Mouse (Mus musculus) embryonic facial prominence, embryonic 11.5 days (tissue): ENCODE results near the gene Gm10663. TPM values are rescaled to one million over a fixed set of nuclear protein-coding genes. Genes with fewer than 3 reads are reported as not detected.

Source experiments
- ATAC-seq: fragments of 200-750 bp; cut with Nextera tagmentation; replicated peaks from 2 replicates; pipeline ENCODE4 v1.8.0; 2017; ENCODE audit warnings: low read depth; ENCODE audit not compliant: insufficient number of reproducible peaks, low FRiP score, low TSS enrichment
- DNase-seq: peaks from one replicate; pipeline ENCODE4 v3.0.0-alpha.2; 2015; ENCODE audit warnings: low spot score
- H3K27ac ChIP-seq: fragments of 300-500 bp; sonication (generic); replicated peaks from 2 replicates; pipeline ENCODE4 v1.5.1; 2014; ENCODE audit warnings: mild to moderate bottlenecking, low read depth, low read length, control low read depth
- H3K27me3 ChIP-seq: fragments of 300-500 bp; sonication (generic); 2 replicates; pipeline ENCODE4 v1.6.1; 2014; ENCODE audit warnings: mild to moderate bottlenecking, low read length, moderate library complexity, mixed read lengths; ENCODE audit not compliant: control insufficient read depth, insufficient read depth
- H3K36me3 ChIP-seq: fragments of 300-500 bp; sonication (generic); replicated peaks from 2 replicates; pipeline ENCODE4 v1.6.1; 2014; ENCODE audit warnings: low read depth, mild to moderate bottlenecking, low read length, moderate library complexity, mixed read lengths; ENCODE audit not compliant: control insufficient read depth, insufficient read depth
- H3K4me1 ChIP-seq: fragments of 300-500 bp; sonication (generic); 2 replicates; pipeline ENCODE4 v1.6.1; 2014; ENCODE audit warnings: low read length, mixed read lengths; ENCODE audit not compliant: control insufficient read depth, insufficient read depth
- H3K4me2 ChIP-seq: fragments of 300-500 bp; sonication (generic); 2 replicates; pipeline ENCODE4 v1.6.1; 2014; ENCODE audit warnings: low read depth, mild to moderate bottlenecking, control low read depth, low read length, moderate library complexity
- H3K4me3 ChIP-seq: fragments of 300-500 bp; sonication (generic); 2 replicates; pipeline ENCODE4 v1.5.1; 2014; ENCODE audit warnings: low read depth, low read length, control low read depth
- H3K9ac ChIP-seq: fragments of 300-500 bp; sonication (generic); replicated peaks from 2 replicates; pipeline ENCODE4 v1.6.1; 2014; ENCODE audit warnings: mild to moderate bottlenecking, control low read depth, low read length
- H3K9me3 ChIP-seq: fragments of 300-500 bp; sonication (generic); replicated peaks from 2 replicates; pipeline ENCODE4 v1.6.1; 2016; ENCODE audit warnings: mild to moderate bottlenecking, low read length, inconsistent platforms, mixed read lengths; ENCODE audit not compliant: control insufficient read depth
- WGBS: fragments of 180-500 bp; shearing (Covaris S2); extraction: QIAGEN DNeasy Blood & Tissue Kit; methylation state at CpG from one replicate; pipeline ENCODE4 v1.1.7; 2014; 5-methylcytosine and 5-hydroxymethylcytosine counted together
- microRNA-seq: library from miRNA; unstranded; fragments of <30 nt; microRNA quantifications from one replicate; pipeline ENCODE4, GENCODE M21; 2016; ENCODE audit warnings: borderline number of aligned reads
- polyA plus RNA-seq: library from polyadenylated mRNA; unstranded; fragments of >200 nt; fragmentation: Nextera tagmentation; extraction: Ambion mirVana; gene quantifications from 2 replicates; pipeline ENCODE4 v1.2.1, GENCODE M21; 2014

The Gm10663 gene
- polyA plus RNA-seq, 1 experiment from 2014 or later = not detected

DNA sequence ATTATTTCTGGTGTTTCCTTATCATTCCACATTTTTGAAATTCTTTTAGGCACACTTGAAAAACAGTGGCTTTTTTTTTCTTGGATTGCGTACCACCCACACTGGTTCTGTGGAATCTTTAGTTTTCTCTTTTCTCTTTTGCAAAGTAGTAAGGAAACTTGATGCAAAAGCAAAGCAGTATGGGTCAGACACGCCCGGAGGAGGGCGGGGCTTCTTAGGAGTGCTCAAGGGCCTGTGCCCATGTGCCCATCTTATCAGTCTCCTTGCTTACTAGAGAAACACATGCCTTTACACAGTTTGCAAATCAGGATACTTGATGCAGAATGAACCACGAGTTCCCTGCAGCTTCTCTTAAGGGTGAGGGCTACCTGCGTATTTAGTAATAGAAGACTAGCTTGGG, 37.3 kb downstream of the Gm10663 start:
- H3K9me3 ChIP-seq = no peaks in the 10 kb centered on the region
- H3K9ac ChIP-seq = no peak overlapping the region
- WGBS = 86% methylated on average over 6 of the region's 6 CpGs
- DNase-seq (no peak), ATAC-seq (no peak)
- H3K4me2 ChIP-seq = no peak overlapping the region
- H3K4me1 ChIP-seq = no peaks in the 10 kb centered on the region
- H3K36me3 ChIP-seq = no peaks in the 10 kb centered on the region
- no peaks in the 10 kb centered on the region for H3K27me3 ChIP-seq
- H3K4me3 ChIP-seq = no peak overlapping the region
- H3K27ac ChIP-seq = no peak overlapping the region

DNA sequence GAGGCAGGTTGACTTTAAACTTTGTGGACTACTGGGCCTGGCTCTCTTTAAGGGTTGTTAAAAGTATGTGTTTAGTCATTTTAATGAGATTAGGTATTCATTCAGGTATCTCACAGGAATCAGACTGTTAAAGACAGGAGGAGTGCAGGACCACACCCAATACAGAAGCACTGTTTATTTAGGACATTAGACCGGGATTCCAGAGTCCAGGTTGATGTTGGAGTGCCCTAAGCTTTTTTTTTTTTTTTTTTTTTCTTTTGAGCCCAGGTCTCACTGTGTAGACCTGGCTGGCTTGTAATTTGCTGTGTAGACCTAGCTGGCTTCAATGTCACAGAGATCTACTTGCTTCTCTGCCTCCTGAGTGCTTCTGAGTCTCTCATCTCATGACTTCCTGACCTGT, 51.2 kb downstream of the Gm10663 start:
- H3K4me1 ChIP-seq = no peaks in the 10 kb centered on the region
- H3K4me2 ChIP-seq = no peak overlapping the region
- no peak for ATAC-seq
- H3K27me3 ChIP-seq = no peaks in the 10 kb centered on the region
- 69% methylated on average over 1 of the region's 1 CpGs for WGBS
- H3K9ac ChIP-seq = no peak overlapping the region
- H3K36me3 ChIP-seq = no peaks in the 10 kb centered on the region
- DNase-seq = no peak
- no peaks in the 10 kb centered on the region for H3K9me3 ChIP-seq
- H3K4me3 ChIP-seq = no peak overlapping the region
- no peak overlapping the region for H3K27ac ChIP-seq

DNA sequence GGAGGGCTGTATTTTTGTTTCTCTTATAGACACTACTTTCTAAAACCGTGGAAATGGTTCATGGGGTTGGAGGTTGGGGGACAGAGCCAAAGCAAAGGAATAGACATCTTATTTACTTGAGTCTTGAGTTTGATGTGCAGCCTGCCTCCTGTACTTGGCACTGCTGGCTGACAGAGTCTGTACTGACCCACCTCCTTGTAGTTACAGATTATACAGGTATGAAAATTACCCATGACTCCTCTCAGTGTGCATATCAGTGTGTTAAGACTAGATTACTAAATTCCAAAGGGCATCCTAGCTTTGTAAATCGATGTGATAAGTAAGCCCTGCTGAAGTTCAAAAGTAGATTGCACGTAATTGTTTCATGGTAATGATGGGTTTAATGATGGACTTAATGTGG, 51.6 kb downstream of the Gm10663 start:
- 86% methylated on average over 3 of the region's 3 CpGs for WGBS
- no peak overlapping the region for H3K4me2 ChIP-seq
- no peaks in the 10 kb centered on the region for H3K27me3 ChIP-seq
- H3K36me3 ChIP-seq = no peaks in the 10 kb centered on the region
- no peak for DNase-seq
- H3K4me3 ChIP-seq = no peak overlapping the region
- H3K27ac ChIP-seq = no peak overlapping the region
- H3K9me3 ChIP-seq = no peaks in the 10 kb centered on the region
- no peak overlapping the region for H3K9ac ChIP-seq
- no peak for ATAC-seq
- no peaks in the 10 kb centered on the region for H3K4me1 ChIP-seq

Small RNAs within 50 kb of the gene (microRNA-seq; reads per million reads assigned to microRNA genes)
- not detected for gene Gm24333

Other genes with a start within 250 kb of the Gm10663 start
- 10.5 and 13.9 TPM in 2 replicates for gene Klhl2, start 225.0 kb upstream of the Gm10663 start, polyA plus RNA-seq
- gene Tmem192, start 127.8 kb upstream of the Gm10663 start, polyA plus RNA-seq = 17.6 and 21.4 TPM in 2 replicates
- not detected in 2 replicates for gene Trim75, start 87.2 kb upstream of the Gm10663 start, polyA plus RNA-seq
- not detected in 2 replicates for gene Trim61, start 56.5 kb upstream of the Gm10663 start, polyA plus RNA-seq
- gene Trim60, start 56.4 kb upstream of the Gm10663 start, polyA plus RNA-seq = not detected in 2 replicates
- 2.9 and 4.2 TPM in 2 replicates for gene Apela, start 37.7 kb upstream of the Gm10663 start, polyA plus RNA-seq
- gene BC030870, start 54.5 kb downstream of the Gm10663 start, polyA plus RNA-seq = 0.14 TPM in 1 of 2 replicates, not detected in the other